Mouse (Mus musculus) stomach, postnatal 0 days (tissue): Measurements from ENCODE around the gene Fcho2.
"Not testable (repeated sequence)": the region's sequence is repeated elsewhere in the genome, so short reads cannot be mapped to it uniquely, and the experiment has no call there.

ENCODE experiments used
- CTCF ChIP-seq: IDR thresholded peaks from 2 replicates; pipeline ENCODE4 v1.5.1; 2016; ENCODE audit warnings: antibody characterized with exemption, low read depth, mild to moderate bottlenecking, moderate library complexity
- EP300 ChIP-seq: optimal IDR thresholded peaks from 2 replicates; pipeline ENCODE3; 2016; ENCODE audit warnings: antibody characterized with exemption

DNA sequence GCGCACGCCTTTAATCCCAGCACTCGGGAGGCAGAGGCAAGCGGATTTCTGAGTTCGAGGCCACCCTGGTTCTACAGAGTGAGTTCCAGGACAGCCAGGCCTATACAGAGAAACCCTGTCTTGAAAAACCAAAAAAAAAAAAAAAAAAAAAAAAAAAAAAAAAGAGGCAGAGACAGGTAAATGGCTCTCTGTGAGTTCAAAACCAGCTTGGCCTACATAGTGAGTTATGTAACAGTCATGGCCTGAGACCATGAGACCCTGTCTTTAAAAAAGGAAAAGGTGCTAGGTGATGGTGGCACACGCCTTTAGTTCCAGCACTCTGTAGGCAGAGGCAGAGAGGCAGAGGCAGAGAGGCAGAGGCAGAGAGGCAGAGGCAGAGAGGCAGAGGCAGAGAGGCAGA, 13.8 kb upstream of the Fcho2 start:
- TF ChIP-seq CTCF, EP300: not testable (repeated sequence)
